Mouse (Mus musculus): ENCODE results near the gene Chrna7. TPM values are rescaled to one million over a fixed set of nuclear protein-coding genes. Genes with fewer than 3 reads are reported as not detected.

The Chrna7 gene
- polyA plus RNA-seq (2015; fragmentation: Nextera tagmentation; extraction: Ambion mirVana), result 0.10 TPM in 1 of 2 replicates, not detected in the other

GRCm38 (mm10) chr7:63212084-63212723, at the start of gene Chrna7:
Chrna7 (minus strand) TSS chr7:63212569.

Other genes starting within 250 kb of the Chrna7 start
- gene Otud7a, start 232.2 kb upstream of the Chrna7 start, polyA plus RNA-seq (2015; fragmentation: Nextera tagmentation; extraction: Ambion mirVana), result 0.17 and 0.39 TPM in 2 replicates